Mouse (Mus musculus) heart, postnatal 14 days (tissue): ENCODE results near the gene Rsph9. TPM values are rescaled to one million over a fixed set of nuclear protein-coding genes. Genes with fewer than 3 reads are reported as not detected.

ENCODE experiments used
- DNase-seq, 2 experiments: peaks; one replicate each; pipeline ENCODE4 v3.0.0; 2021 to 2022
- intact Hi-C: fragments of 180-260 bp; cut with DNase I; formaldehyde crosslinking; loops from one replicate; pipeline ENCODE4 v1.15.1; 2025
- total RNA-seq, 2 experiments: library from RNA; stranded (reverse); gene quantifications; 2 replicates each; pipeline ENCODE4 v1.2.3; 2021

Rsph9 gene
- total RNA-seq, 2 experiments from 2014 or later: 1.1 to 1.4 TPM

DNA sequence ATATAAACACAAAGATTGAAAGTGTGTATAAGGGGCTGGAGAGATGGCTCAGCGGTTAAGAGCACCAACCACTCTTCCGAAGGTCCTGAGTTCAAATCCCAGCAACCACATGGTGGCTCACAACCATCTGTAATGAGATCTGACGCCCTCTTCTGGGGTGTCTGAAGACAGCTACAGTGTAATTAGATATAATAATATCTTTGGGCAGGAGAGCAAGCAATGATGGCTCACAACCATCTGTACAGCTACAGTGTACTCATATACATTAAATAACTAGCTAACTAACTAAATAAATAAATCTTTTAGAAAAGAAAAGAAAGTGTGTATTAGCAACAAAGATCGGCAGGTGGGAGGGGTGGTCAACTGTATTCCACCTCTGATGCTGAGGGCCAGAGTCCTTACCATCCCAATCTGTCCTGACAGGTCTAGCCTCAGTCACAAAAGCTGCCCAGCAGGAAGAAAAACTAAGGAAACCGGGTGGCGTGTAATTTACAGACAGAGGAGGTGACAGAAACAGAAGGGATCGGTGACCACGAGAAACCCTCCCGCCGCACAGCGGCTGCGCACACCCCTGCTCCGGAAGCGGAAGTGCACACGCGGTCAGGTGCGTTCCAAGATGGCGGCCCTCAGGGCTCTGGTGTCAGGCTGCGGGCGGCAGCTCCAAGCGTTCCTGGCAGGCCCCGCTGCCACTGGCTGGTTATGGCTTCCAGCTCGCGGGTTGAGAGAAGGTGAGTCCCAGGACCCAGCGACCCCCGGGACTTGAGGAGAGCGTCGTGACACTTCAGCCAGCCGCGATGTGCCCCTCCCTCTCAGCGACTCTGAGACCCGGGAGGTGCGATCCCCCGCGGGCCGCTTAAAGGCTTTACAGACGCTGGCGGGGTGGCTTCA is 33.4 kb downstream of the Rsph9 start, which contains the start of gene Mrps18a:
Gene Mrps18a, plus strand, starts transcription at position 585 of the 888 bp plus-strand sequence.
- intact Hi-C loops: no loop called here
- DNase-seq: peak; percentile 83 to 87

DNA sequence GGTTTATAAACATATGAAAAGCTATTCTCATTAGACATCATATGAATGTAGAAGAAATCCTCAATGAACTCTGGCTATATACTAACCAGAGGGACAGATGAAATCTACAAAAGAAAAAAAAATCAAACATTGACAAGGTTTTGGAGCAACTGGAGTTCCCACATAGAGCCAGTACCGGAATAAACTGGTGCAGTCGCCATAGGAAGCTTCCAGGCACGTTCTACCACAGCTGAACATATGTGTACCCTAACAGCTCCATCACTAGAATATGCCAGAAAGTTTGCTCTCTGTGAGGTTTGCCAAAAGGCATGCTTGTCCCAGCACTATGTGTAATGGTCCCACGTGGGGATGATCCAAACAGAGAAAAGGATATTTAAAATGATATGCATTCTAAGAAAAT is 35.7 kb downstream of the Rsph9 start:
- DNase-seq: no peak
- intact Hi-C loops: no loop called here

DNA sequence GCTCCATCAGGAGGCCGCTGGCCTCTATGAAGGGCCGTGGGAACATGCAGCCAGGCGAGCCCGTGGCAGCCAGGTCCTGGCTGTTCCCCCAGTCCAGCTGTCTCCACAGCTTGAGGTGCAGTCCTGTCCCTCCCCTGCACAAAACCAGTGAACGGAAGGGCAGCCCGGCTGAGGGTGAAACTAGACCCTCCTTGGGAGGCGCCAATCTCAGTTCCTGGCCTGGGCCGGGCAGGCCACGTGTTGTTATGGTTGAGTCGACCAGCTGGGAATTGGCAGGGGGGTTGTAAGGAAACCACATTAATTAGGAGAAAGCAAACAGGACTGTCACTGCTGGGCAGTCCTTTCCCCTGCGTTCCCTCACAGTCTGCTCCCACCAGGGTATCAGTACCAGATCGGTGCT is 39.5 kb downstream of the Rsph9 start:
- DNase-seq: peak; percentile 70 to 71
- intact Hi-C loops: no loop called here

DNA sequence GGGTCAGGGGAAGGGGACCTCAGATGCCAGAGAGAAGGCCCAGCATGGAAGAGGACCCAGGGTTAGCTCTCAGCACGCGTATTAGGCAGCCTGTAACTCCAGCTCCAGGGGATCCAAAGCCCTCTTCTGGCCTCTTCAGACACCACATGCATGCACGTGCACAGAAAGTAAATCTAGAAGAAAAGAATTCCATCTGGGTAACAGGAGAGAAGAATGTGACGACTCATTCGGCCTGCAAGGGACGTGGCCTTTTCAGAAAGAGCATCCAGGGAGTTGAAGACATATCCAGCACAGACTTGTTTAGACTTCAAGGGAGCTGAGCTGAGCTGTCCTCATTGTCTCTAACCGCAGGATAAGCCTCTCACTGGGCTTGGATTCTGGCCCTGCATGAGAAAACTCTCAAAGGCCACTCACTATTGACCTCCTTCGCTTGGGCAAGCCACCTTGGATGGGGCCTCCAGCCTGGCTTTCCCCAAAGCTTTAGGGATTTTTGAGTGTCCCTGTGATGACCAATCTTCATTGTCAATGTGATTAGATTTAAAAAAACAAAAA is 41.3 kb downstream of the Rsph9 start:
- no peak for DNase-seq
- intact Hi-C loops: no loop called here

DNA sequence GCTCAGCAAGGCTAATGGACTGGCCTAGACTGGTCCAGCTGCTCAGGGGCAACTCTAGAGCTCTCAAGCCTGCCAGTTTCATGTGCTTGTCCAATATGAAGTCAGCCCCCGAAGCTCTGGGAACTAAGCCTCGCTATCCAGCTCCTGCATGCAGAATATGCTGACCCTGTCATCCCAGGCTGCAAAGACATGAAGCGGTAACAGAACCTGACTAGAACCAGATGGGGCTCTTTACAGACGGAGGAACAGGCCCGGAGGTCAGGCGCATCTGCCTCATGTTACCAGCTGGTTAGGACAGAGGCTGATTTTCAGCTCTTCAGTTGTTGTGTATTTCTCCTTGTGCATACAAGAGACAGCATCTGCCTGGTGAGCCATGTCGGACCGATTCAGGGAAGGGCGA is 42.1 kb downstream of the Rsph9 start:
- intact Hi-C loops: no loop called here
- DNase-seq: no peak

DNA sequence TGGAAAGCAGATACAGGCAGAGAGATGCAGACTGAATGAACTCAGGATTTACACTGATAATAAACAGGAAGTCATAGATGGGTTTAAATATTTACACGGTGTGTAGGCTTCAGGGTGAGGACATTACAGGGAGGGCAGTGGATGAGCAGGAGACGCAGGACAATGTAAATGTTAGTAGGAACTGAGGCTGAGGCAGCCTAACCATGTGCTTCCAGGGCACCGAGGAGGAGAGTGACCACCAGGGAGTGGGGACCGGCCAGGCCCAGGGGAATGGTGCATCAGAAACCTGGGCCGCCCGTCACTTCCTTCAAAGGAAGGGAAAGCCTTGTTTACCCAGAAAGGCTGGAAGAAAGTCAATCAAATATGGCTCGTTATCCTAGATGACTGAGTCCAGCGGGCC is 45.5 kb downstream of the Rsph9 start:
- no peak for DNase-seq
- intact Hi-C loops: no loop called here

DNA sequence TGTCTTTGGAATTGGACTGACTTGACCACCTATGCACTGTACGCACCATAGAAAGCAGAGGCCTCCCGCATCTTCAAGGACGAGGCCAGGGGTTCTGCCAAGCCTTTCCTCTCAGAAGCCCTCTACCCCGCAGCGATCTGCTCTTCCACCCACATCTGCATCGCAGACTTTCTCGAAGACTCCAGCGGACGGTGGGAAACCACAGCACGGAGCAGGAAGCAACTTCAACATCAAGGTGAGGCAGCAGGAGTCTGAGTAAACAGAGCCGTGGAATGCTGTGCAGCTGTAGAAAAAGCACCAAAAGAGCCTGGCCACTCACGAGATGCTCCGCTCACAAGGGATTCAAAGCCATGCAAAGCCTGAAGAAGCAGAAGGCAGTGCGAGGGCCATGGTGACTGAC is 52.1 kb downstream of the Rsph9 start:
- intact Hi-C loops: no loop called here
- no peak for DNase-seq

DNA sequence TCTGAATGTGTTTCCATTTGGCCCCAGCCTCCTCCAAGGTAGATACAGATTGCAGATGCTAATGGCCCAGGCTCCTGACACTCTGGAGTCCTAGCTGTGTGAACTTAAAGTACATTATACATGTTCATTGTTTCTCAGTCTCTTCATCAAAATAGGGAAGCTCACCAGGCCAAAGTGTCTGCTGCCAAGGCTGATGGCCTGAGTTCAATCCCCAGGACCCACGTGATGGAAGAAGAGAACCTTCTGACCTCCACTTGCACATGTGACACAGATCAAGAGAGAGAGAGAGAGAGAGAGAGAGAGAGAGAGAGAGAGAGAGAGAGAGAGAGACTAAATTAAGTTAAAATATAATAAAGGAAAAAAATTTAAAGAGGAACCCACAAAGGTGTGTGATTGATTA is 52.7 kb downstream of the Rsph9 start:
- intact Hi-C loops: no loop called here
- no peak for DNase-seq

DNA sequence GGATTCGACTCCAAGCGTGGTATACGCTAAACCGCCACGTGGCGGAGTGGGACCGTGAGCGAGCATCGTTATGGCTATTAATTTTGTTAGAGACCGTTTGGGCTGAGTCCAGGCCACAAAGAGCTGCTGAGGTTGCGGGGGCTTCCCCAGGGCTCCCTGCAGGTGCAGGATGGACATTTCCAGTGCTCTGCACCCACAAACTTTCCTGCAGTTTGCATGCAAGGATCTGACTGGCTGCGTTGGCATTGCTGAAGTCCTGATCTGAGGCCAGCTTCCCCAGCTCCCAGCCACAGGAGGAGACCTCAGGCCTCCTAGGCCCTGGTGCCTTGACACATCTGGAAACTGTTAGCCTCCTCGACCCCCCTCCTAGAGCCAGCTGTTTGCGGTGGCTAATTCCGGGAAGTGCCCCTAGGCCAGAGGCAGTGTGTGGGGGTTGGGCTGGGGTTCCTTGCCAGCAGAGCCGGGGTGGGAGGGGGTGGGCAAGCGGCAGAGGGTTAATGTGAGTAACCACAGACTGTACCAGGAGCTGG is 57.6 kb downstream of the Rsph9 start:
- intact Hi-C loops: no loop called here
- no peak for DNase-seq

DNA sequence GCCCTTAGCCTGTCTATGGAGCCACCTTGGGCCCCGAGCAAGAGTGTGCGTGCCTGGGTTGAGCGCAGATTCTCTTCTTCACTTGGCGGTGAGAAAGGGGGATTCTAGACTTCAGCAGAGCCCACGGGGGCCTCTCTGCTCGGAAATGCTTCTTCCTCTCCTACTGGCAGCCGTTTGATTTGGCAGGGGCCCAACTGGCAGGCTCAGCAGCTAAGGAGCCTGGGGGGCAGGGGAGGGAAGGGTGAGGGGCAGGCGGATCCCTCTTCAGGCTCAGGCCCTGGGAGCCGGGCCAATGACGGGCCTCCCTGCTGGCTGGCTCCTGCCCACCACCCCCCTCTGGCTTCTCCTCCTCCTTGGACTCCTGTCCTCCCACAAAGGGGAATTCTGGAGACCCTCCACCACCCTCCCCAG is 59.9 kb downstream of the Rsph9 start:
- DNase-seq: peak; percentile 86 to 88
- intact Hi-C loops: no loop called here

DNA sequence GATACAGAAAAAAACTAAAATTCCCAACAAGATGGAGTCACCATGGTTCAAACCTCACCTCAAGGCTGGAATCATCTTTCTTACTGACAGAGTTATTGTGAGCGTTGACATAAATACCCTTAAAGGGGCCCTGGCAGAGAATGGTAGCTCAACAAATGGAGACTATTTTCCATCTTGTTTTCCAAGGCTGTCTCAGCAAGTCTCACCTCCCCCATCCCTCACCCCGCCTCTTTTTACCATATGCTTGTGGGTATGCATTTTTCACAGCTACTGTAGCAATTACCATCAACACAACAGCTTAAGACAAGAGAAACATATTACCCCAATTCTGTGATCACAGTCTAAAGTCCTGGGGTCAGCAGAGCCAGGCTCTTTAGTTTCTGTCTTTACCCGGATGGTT is 60.6 kb downstream of the Rsph9 start:
- intact Hi-C loops: no loop called here
- DNase-seq: no peak

DNA sequence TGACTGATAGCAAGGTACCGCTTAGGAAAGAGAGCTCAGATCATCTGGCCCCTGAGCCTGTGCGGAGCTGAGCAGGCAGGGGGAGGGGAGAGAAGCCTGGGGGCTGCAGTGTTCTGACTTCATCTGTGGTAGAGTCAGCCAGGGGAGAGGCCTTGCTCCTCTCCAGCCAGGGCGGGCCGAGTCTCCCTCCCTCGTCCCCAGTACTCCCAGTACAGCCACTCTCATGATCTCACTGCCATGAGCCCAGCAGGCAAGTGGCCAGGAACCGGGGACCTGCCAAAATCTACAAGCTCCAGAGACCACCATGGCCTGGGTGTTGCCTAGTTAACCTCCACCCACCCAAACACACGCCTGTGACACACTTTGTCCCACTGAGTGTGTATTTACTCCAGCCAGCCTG is 62.4 kb downstream of the Rsph9 start:
- peak; percentile 77 to 78 for DNase-seq
- intact Hi-C loops: no loop called here

DNA sequence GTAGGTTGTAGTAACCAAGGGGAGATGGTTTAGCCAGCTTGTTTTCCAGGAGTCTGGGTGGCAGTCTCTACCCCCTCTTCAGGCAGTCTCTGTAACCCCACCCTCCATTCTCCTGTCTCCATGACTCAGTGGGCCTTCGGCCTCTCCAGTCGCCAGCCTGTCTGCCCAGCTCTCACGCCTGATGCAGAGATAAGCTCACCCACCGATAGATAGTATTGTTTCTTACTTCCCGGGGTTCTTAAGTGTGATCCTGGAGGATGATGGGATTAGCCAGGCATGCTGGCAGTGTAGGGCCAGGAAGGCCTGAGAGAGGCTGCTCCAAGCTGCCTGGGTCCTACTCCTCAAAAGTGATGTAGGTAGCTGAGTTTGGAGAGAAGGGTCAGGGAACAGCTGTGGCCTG is 63.0 kb downstream of the Rsph9 start:
- intact Hi-C loops: no loop called here
- DNase-seq: no peak

DNA sequence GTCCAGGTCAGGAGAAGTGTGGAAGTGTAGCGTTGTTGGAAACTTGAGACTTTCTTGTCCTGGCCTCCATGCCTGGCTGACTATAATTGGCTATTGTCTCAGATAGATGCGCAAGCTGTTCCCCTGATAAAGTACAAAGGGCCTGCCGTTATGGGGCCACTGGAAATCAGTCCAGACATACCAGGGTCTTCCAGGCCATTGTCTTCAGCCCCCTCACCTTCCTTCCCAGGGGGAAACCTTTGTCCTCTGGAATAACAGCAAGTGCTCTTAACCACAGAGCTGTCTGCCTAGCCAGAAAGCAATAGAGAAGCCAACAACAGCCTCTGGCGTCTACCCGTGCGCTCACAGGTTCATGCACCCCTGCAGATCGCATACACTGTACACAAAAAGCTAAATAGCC is 63.6 kb downstream of the Rsph9 start:
- intact Hi-C loops: no loop called here
- no peak for DNase-seq

DNA sequence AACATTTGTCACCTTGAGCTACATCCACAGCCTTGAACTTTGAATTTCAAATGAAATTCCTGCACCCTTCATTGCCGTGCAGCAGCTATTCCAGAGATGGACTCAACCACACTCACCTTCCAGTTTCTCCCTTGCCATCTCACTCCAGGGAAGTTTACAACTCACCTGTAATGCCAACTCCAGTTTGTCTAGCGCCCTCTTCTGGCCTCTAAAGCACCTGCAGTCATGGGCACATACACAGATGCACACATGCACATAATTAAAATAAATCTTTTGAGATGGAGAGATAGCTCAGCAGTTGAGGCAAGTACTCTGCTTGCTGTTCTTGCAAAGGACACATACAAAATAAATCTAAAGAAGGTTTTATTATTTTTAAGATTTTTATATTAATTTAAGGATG is 65.0 kb downstream of the Rsph9 start:
- intact Hi-C loops: no loop called here
- DNase-seq: no peak

DNA sequence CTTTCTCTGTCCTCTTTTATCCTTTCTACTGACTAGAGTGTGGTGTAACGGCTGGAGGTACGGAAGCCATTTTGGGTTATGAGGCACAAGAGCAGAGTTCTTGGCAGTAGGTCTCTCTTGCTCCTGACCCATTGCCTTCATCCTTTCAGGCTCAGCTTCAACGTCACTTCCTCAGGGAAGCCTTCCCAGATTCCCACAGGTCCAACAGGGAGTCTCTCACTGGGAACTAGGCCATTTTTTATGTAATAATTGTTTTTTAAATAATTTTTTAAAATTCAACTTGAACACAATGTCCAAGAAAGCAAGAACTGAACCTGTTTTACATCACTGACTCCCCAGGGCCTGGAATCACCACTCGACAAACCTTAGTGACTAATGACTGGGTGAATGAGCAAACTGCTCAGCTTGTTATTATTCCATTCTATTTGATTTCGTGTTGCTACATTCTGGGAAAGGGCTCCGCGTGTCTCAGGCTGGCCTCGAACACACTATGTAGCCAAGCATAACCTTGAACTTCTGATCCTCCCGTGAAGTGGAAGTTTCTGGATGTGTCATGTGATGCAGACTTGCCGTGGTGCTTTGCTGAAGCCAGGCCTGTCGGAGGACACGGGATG is 66.0 kb downstream of the Rsph9 start:
- intact Hi-C loops: no loop called here
- DNase-seq: no peak

DNA sequence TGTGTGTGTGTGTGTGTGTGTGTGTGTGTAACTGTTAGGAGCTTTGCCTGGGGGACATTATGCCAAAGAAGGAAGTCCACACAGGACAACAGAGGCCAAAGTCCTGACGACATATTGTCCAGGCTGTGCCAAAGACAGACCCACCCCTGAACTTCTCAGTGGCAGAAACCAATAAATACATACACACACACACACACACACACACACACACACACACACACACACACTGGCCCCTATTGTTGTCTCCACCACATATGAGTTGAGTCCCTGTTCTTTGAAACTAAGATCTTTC is 67.8 kb downstream of the Rsph9 start:
- intact Hi-C loops: no loop called here
- no peak for DNase-seq

DNA sequence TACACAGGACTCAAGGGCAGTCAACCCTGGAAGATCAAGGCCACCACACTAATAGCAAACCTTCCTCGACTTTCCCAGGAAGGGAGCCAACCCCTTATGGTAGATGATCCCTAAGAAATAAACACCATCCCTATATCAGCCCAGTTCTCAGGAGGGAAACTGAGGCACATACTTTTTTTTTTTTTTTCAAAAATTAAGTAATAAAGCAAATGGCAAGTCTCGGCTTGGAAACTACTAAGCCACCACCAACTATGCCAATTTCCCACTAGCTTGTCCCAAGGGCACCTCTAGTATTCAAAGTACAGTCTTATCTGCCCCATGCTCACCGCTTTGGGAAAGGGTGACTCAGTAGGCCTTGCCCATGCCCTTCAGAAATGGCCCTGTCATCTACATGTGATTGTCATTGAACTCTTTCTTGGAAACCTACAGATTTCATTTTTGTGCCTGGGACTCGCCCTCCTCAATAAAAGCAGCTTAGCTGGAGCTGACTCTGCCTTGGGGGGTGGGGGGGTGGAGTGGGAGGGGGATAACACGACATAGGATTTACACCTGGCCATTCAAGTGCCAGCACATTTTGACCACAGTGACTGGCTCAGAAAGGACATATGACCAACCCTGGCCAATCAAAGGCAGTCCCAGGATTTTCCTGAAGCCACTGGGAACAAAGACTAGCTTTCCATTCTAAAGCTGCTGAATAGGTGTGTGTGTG is 68.3 kb downstream of the Rsph9 start:
- intact Hi-C loops: no loop called here
- DNase-seq: no peak

DNA sequence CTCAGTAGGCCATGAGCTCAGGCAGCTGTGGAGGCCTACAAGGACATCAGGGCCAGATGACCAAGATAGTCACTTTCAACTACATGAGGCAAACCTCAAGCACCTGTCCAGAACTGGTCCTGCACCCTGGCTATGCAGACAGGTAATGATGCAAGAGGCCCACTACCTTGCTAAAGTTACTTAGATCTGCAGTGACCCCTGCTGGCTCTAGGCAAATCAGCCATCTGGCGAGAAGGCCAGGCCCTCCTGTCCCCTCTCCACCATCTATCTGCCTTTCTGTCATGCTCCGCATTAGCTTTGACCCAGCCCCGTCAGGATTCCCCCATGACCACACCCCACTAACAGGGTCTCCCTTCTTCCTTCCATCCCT is 68.9 kb downstream of the Rsph9 start:
- intact Hi-C loops: no loop called here

DNA sequence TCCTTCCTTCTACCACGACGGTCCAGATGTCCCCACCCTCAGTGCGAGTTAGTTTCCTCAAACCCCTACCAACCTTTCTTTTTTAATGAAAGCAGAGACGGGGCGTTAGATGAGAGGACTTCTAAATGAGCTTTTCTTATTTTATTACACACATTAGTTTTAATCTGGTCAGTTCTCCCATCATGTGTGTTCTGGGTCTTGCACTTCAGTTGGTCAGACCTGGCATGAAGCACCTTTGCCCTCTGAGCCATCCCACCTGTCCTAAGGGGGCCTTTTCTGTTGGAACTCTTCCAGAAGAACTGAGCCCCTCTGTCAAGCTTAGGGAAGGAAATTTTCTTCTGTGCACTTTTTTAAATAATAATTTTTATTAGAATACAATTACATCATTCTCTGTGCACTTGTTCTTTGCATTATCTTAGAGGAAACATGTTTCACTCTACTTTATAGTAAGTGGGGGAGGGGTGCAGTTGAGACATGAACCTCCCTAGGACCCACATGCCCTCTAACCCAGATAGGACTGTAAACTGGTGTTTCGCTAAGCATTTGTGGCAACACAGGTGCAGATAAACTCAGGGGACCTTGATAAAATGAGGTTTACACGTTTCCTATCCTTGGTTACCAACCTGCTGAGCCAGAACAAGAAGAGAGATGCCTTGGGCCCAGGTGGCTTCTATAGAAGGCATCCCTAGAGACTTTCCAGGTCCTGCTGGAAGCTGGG is 69.5 kb downstream of the Rsph9 start:
- no peak for DNase-seq
- intact Hi-C loops: no loop called here

More for the DNA sequence above, 68.9 kb downstream of the Rsph9 start:
- DNase-seq: peak; percentile 21 to 36
